Mouse (Mus musculus) leukemia stem cell, adult 10-12 weeks (primary cell): Measurements from ENCODE around the gene Gm20903. TPM values are rescaled to one million over a fixed set of nuclear protein-coding genes. Genes with fewer than 3 reads are reported as not detected.

ENCODE experiments used
- polyA plus RNA-seq: library from polyadenylated mRNA; stranded (reverse); fragments of >175 nt; gene quantifications from 2 replicates; pipeline ENCODE4 v1.2.3, GENCODE M21; 2012; ENCODE audit warnings: low replicate concordance

The Gm20903 gene
- not detected in 2 replicates for polyA plus RNA-seq

GRCm38 (mm10) chrY:73669015-73669414 is at the start of gene Gm20903:
TSS of gene Gm20903 (plus strand) at chrY:73669315.

